Mouse (Mus musculus): Measurements from ENCODE around the gene Sema5a. TPM values are rescaled to one million over a fixed set of nuclear protein-coding genes. Genes with fewer than 3 reads are reported as not detected.

Sema5a gene
- total RNA-seq, 2 experiments from 2014 or later, result 77.2 to 82.2 TPM

DNA sequence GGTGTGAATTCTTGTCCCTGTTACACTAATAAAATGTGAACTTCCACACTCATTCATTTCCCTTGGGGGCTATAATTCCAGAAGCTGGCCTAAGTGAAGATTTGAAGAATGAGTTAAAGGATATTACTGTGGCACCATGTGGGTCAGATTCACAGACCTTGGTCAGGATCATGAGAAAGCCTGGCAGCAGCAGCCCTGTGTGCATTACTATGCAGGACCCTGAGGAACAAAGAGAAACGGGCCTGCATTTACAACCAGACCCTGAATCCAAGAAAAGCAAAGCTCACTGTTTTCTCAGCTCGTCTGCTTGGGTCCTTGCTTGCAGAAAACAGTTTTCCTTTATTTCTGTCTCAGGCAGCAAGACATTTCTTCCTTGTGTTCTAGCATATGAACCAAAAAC, 374.6 kb downstream of the Sema5a start:
- no peak for DNase-seq (ENCODE audit: low spot score in 2 of 2)

DNA sequence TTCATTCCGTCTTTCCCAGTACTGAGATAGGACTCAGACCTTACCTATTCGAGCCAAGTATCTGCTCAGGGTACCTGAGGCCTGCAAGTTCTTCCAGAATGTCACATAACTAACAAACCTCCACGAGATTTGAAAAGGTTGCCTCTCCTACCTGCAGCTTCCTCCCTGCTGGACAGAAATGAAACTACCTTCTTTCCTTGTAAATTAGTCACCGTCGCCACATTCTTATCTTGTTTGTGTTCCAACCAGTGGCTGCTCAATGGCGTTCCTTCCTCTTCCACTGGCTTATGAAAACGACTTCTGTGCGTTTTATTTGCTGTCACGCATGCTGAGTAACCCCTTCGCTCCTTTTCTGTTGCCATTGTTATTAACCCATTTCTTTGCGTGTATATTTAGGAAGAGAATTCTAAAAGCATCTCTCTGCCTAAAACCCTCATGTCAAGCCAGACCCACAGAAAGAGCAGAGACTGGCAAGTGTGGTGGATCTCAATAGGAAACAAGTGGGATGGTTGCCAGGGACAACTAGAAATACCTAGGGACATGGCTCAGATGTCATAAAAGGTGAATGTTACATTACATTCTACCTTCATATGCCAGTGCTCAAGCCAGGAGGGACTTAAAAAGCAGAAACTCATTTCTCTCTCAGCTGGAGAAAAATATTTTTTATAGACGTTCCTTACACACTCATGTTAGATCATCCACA, 378.6 kb downstream of the Sema5a start:
- DNase-seq (ENCODE audit: low spot score in 2 of 2), result no peak

DNA sequence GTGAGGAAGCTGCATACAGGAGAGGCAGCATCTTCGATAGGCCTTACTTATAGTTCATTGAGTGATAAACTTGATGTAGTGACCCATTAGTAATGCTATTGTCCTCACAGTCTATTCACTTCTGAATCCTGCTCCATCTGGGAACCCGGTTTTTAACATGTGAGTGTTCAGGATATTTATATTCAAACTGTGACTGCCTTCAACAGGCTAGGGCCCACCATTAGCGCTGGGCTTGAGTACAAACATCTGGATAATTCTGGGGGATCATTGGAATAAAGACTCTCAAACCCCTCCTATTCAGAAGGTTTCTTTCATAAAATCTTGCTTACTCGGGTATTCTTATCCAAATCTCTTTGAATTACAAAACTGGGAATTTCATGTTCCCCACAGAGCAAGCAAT, 379.5 kb downstream of the Sema5a start:
- DNase-seq (ENCODE audit: low spot score in 2 of 2), result no peak

DNA sequence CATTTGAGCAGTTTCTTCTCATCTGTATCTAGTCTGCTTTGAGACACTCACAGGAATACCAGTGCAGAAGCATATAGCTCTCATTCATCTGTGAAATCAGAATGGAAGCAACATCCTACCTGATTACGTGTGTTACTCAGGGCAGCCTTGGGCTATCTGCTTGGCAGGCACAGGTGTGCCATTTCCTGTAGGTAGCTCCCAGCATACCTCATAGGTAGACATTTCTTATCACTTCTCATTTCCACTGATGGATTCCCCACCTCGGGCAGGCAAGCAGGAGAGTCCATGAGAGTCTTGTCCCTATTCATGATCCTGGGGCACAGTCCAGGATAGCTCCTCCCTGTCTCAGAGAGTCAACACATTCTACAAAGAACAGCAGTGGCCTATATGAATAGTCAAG, 381.4 kb downstream of the Sema5a start:
- DNase-seq (ENCODE audit: low spot score in 2 of 2), result no peak

DNA sequence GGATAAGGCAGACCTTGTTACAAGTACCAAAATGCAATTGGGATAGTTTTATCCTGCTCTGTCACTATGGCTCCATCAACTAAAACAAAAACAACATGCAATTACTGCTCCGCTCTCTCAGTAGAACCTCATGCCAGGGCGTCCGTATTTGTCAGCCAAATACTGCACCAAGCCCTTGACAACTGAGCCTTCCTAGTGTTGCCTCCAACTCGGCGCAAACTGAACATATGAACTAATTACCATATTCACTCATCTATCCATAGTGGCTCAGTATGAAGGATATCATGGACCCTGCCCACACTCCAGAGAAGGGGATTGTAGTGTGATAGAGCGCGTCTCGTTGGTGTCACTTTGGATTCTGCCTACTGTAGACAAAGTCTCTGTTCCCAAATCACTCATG, 389.1 kb downstream of the Sema5a start:
- DNase-seq (ENCODE audit: low spot score in 2 of 2), result no peak

DNA sequence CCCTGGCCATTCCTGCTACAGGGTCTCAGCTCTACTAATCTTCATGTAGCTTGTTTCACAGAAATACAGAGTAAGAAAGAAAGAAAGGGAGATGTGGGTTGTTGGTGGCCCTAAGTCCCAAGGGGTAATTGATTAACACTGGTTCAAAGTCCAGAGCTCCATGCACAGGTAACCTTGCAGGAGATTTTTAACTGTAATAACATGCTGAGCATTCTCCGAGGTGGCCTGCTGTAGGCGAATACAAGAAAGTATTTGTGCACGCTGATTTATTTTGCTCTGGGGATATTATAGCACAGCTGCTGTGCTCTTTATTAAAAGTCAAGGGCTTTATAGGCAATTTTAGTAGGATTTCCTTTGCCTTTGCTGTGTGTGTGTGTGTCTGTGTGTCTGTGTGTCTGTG, 393.3 kb downstream of the Sema5a start:
- DNase-seq (ENCODE audit: low spot score in 2 of 2), result no peak

DNA sequence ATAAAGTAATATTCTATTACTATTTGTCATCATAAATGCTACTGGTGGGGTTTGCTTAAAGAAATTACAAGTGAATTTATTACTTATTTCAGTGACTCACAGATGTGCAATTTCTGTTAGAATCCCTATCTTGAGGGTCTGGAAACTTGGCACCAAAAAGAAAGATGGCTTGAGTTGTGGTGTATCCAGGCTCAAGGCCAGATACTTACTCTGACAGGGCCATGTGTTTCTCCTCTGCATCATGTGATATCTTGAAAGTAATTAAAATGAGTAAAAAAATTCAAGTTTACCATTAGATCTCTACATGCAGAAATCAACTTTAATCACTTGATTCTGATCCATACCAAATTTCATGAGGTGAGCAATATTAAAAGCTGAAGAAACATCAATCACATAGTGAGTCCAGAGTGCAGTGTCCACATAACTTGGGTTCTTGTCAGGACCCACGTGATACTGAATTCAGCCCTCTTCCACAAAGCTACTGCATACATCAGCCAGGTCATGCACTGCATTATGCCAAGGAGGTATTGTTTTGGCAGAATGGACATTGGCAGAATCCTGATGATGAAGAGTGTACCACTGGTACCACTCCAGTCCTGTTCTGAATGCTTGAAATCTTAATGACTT, 402.6 kb downstream of the Sema5a start:
- no peak for DNase-seq (ENCODE audit: low spot score in 2 of 2)

DNA sequence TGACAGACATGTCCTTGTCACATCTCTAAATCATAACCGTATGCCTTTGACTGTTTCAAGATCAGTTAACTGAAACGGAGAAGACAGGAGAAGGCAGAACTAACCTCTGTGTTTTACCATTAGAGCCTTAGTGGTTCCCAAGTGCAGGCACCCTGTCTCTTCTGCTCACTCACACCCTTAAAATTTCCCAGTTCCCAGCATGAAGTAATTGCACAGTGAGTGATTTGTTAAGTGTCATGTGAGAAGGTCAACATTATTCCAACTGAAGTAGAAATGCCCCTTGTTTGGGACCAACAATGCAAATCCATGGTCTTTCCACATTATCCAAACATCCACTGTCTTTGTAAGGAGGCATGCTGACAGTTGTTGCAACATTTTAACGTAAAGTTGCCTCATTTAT, 409.4 kb downstream of the Sema5a start:
- no peak for DNase-seq (ENCODE audit: low spot score in 2 of 2)

DNA sequence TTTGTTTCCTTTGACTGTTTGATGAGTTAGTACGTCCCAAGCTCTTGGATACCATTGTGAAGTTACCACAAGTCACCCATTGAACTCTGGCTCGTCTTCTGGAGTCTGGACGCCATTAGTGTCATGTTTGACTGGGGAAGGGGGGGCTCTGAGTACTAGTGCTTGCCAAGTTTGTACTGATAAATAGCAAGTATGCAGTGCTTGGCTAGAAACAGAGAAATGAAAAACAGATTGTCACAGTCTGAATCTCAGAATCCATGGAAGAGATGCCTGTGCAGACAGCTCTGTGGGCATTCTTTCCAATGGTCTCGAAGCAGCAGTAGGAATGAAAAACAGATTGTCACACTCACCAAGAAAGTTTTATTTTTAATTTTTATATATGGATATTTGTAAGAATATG, 411.4 kb downstream of the Sema5a start:
- no peak for DNase-seq (ENCODE audit: low spot score in 2 of 2)

DNA sequence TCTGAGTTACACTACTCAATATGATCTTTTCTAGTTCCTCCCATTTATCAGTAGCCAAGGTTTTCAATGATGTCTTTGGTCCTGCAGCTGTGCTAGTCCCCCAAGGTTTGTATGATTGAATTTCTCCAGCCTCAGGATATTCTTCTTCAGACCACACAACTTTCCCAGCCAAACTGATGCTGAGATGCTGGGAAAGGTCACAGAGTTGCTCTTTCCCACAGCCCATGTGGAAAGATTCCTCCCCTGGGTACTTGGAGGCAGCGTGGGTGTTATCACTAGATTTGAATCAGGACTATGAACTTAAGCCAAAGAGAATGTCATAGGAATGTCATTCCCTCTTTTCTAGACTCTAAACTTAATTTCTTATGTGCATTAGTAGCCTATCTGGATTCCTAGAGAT, 431.8 kb downstream of the Sema5a start:
- DNase-seq (ENCODE audit: low spot score in 2 of 2), result no peak

DNA sequence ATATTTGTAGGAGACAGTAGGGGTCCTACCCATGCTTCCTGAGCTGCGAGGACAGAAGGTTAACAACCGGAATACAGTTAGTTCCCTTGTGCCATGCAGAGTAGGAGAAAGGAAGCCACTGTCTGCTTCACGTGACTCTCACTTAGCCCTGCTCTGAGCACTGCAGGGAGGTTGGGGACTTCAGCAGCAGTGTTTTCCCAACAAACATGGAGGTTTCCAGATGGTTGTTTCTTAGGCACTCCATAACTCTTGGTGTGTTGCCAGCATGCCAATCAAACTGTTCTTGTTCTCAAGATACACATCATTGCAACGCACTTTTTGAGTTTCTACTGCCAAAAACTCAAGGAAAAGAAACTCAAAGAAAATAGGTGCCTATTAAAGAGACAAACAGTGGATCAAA, 440.5 kb downstream of the Sema5a start:
- no peak for DNase-seq (ENCODE audit: low spot score in 2 of 2)

DNA sequence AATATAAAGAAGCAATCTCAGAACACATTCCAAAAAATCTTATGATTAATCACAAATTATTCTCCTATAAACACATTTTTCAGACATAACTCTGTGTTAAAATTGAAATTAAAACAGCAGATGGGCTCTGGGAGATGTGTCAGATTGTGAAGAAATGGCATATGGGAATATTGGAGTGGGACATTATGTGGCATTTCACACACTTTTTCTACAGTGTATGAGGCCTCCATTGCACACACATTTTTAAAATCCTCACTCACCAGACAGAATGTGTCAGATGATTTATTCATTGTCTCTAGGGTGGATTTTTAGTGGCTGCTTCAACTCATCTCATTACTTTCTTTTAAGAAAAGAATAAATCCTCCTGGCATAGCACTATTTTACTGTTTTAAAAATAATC, 446.4 kb downstream of the Sema5a start:
- no peak for DNase-seq (ENCODE audit: low spot score in 2 of 2)

DNA sequence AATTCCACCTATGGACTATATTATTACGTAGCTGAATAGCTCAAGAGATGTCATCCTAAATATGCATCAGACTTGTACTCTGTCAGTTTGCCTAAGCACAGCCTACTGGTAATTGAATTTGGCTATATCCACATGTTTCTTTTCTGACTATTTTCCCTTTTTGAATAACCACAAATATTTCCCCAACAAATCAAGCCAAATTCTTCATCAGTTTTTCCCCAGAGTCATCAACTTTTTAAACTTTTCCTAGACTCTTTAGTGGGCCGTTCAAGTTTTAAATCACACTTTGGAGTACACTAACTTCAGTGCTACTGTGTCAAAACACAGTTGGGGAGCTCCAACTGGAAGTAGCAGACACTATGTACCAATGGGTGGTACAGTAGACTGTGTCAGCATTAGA, 448.4 kb downstream of the Sema5a start:
- no peak for DNase-seq (ENCODE audit: low spot score in 2 of 2)

DNA sequence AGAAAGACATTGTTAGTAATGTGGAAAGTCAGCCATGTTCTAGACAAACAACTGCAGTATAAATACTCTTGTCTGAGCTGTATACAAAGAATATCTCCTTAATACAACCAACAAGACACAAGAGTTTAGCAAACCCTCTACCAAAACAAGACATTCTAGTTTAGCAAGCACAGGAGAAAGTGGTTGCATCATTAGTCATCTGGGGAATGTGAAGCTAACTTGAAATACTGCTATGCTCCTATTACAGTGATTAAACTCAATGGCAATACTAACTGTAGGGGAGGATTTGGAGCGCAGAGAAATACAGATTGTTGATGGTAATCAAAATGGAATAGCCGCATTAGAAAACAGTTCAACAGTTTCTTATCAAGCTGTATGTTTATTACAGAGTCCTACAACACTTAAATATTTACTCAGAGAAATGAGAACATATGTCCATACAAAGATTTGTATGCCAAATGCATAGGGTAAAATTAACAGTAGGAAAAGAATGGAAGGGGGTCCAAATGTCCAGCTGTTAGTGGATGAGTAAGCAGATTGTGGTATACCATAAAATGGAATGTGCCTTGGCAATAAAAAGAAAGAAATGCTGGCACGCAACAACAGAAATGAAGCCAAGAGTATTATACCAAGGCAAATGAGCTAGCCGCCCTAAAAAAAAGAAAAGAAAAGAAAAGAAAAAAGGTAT, 472.8 kb downstream of the Sema5a start:
- no peak for DNase-seq (ENCODE audit: low spot score in 2 of 2)

DNA sequence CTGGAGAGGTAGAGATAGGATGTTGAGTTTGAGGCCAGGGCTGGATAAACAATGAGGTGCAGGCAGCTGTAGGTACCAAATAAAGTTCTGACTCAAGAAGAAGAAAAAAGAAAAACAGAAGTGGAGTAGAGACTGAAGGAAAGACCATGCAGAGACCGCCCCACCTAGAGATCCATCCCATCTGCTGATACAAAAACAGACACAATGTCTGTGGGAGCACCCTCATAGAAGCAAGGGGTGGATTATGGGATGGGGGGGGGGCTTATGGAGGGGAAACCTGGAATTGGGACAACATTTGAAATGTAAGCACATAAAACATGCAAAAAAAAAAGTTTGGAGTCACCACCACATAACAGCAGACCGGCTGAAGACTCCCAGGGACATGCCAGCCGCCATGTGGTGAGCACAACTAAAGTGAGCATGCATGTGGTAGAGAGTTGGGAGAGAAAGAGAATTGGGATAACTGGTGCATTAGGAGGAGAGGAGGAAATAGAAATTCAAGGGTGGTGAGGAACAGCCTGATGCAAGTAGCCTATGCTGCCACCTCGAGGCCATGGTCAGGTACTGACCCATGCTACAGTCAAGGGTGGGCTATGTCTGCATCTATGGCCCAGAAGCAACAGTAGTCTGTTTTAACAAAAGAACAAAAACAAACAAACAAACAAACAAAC, 473.8 kb downstream of the Sema5a start:
- peak; percentile 72 to 74 for DNase-seq (ENCODE audit: low spot score in 2 of 2)

DNA sequence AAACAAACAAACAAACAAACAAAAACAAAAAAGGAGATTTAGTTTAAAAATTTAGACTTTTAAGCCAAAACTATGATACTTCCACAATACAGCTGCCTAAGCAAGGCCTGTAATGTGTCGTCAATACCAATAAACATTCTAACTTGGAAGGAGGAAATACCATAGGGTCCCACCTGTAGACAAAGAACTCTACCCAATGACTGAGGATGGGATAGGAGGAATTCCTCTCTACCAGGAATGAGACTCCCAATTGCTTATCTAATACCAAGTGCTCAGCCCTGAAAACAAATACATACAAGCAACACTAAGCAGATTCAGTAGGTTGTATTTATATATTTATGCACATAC, 474.3 kb downstream of the Sema5a start:
- DNase-seq (ENCODE audit: low spot score in 2 of 2), result no peak

DNA sequence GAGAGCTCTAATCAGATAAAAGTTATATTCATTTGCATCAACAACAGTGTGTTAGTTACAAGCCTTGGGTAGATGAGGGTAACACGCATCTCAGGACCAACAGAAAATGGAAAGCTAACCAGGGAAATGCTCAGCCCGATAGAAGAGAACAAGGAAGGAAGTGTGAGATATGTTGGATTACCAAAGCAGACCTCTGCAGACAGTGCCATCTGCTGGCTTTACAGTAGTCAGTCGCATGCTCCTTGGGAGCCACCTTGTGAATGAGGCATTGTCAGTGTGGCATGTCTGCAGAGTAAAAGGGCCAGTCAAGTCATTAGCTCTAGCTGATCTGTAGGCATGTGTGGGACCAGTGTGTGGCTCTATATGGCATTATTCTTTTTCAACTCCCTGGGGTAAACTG, 486.2 kb downstream of the Sema5a start:
- peak; percentile 42 to 51 for DNase-seq (ENCODE audit: low spot score in 2 of 2)

Other genes starting within 250 kb of the Sema5a start
- not detected for gene Tas2r119, start 67.5 kb upstream of the Sema5a start, total RNA-seq (2021)